17 mouse cellular contexts compared by ENCODE assay signal in genomic region chr6:94690247-94690646, GRCm38 (mm10). TPM values are rescaled to one million over a fixed set of nuclear protein-coding genes. Genes with fewer than 3 reads are reported as not detected.
A peak's percentile ranks its signal among the peaks of the same experiment; 100 is the strongest.
DNase-seq lines count a peak whose midpoint lies in the region; ATAC-seq and TF ChIP-seq lines count a peak whose summit lies in the region.
"Had no signal": no experiment of that assay in that cellular context is flagged by ENCODE, and none has a peak within 500 bp of the region (broad histone marks: within the 10 kb centered on the region; RNA-seq: fewer than 3 reads in every experiment).

No protein-coding gene starts in this region.

- WGBS in liver, adult 2 months: 20% methylated on average over 7 of the region's 7 CpGs

- TF ChIP-seq POLR2A in liver, adult 2 months (IDR thresholded peaks at IDR 0.05; ENCODE audit: extremely low read depth, insufficient read depth, low read length): no peak

- no peak overlapping the region for H3K4me3 ChIP-seq in liver, adult 2 months (ENCODE audit: insufficient read depth, low read depth, low read length)
- H3K4me3 ChIP-seq: heart, adult 2 months; liver, embryonic 12.5 days had no signal

- H3K27ac ChIP-seq in liver, adult 2 months (replicated peaks; ENCODE audit: insufficient read depth, low read depth, low read length): peak overlapping the region; percentile 77
- H3K27ac ChIP-seq: heart, adult 2 months; liver, embryonic 12.5 days had no signal

- DNase-seq in liver, adult 2 months (ENCODE audit: extremely low read depth, low read depth, low spot score): peak; percentile 67
- no peak for DNase-seq in liver
- DNase-seq in CD4-positive helper T cell, adult 2 months (ENCODE audit: low read depth, low spot score): peak; percentile 46
- peak; percentile 67 for DNase-seq in naive thymus-derived CD4-positive, alpha-beta T cell, adult 2 months (ENCODE audit: low read depth)
- DNase-seq in ovary, postnatal 14 days (ENCODE audit: low spot score): no peak
- no peak for DNase-seq in adrenal gland, adult 2 months
- DNase-seq: adrenal gland, postnatal 36 days; cerebellum, postnatal 10 days; forebrain, postnatal 0 days; gastrocnemius, postnatal 10 days; heart, adult 2 months; kidney, adult 18-20 months; kidney, postnatal 14 days; right cerebral cortex, postnatal 14 days had no signal

- H3K36me3 ChIP-seq in liver, adult 2 months (ENCODE audit: control insufficient read depth, insufficient read depth, low read length): no peaks in the 10 kb centered on the region
- H3K36me3 ChIP-seq: liver, embryonic 12.5 days had no signal

- peaks cover 46% of the 10 kb centered on the region for H3K79me2 ChIP-seq in liver, adult 2 months (ENCODE audit: control insufficient read depth, insufficient read depth, low read length)

- peak; percentile 65 for ATAC-seq in CD4-positive, CD25-positive, alpha-beta regulatory T cell, adult 4 months
- ATAC-seq: forebrain, postnatal 0 days; liver, embryonic 12.5 days had no signal

- no peak overlapping the region for H3K9ac ChIP-seq in liver, adult 2 months (ENCODE audit: low read depth, low read length)
- H3K9ac ChIP-seq: forebrain, postnatal 0 days; liver, embryonic 12.5 days had no signal

- H3K27me3 ChIP-seq in liver, adult 2 months (ENCODE audit: control insufficient read depth, insufficient read depth, low read length): no peaks in the 10 kb centered on the region
- H3K27me3 ChIP-seq: CH12.LX had no signal

- peaks cover 47% of the 10 kb centered on the region for H3K4me1 ChIP-seq in liver, adult 2 months (ENCODE audit: control insufficient read depth, insufficient read depth, low read length)

- TF ChIP-seq CTCF in liver, adult 2 months (IDR thresholded peaks at IDR 0.05; ENCODE audit: low read depth, low read length): no peak

RNA-seq across cellular contexts. Expression of gene Lrig1, which starts 9.7 kb away (rescaled TPM):
- total RNA-seq in liver, adult 2 months (2014; rRNA removed): 12.4 and 13.3 TPM in 2 replicates
- polyA plus RNA-seq in liver, adult 2 months (2012; rRNA removed): 12.9 and 14.8 TPM in 2 replicates
- polyA plus RNA-seq in CD4-positive, CD25-positive, alpha-beta regulatory T cell, adult 4 months (2017; shearing (Covaris generic)): 10 to 100 TPM; 30.8 to 38.6 TPM
- total RNA-seq in adrenal gland, adult 2 months (2021): 10 to 100 TPM in 1 of 2 experiments, 1 to 10 TPM in 1; 7.7 to 17.6 TPM
- polyA plus RNA-seq in adrenal gland, adult 2 months (2012; rRNA removed): 11.0 and 12.4 TPM in 2 replicates
- total RNA-seq: CH12.LX had no signal

Comparison
In these comparisons a context has a peak if more than half of its experiments do, and no peak if none do; other contexts are left out.
1. DNase-seq: peak in liver, adult 2 months (single experiment), CD4-positive helper T cell, adult 2 months (single experiment) and naive thymus-derived CD4-positive, alpha-beta T cell, adult 2 months (single experiment); none in liver (single experiment), ovary, postnatal 14 days (single experiment) and adrenal gland, adult 2 months (single experiment).